Mouse (Mus musculus): ENCODE measurements around the gene Map4k1.
"Not testable (repeated sequence)": the region's sequence is repeated elsewhere in the genome, so short reads cannot be mapped to it uniquely, and the experiment has no call there.

Gene Map4k1

GRCm38 (mm10) chr7:28956270-28956669 lies 25.6 kb upstream of the Map4k1 start:
- DNase-seq, result no peak

- no peak for DNase-seq
These were observed 24.6 kb upstream of the Map4k1 start for GRCm38 (mm10) chr7:28957286-28957685.

GRCm38 (mm10) chr7:28957997-28958725 lies 23.7 kb upstream of the Map4k1 start:
- DNase-seq, result no peak

- no peak for DNase-seq
These were observed 23.1 kb upstream of the Map4k1 start for GRCm38 (mm10) chr7:28958770-28959169.

- DNase-seq, result no peak
These were observed 22.3 kb upstream of the Map4k1 start for GRCm38 (mm10) chr7:28959505-28960045.

GRCm38 (mm10) chr7:28960354-28961046 lies 21.4 kb upstream of the Map4k1 start:
- DNase-seq, result no peak

GRCm38 (mm10) chr7:28961584-28961926 lies 20.3 kb upstream of the Map4k1 start:
- DNase-seq, result no peak

- peak; percentile 99 for DNase-seq
These were observed 19.8 kb upstream of the Map4k1 start, which contains the start of gene Actn4 for GRCm38 (mm10) chr7:28961927-28962670. Actn4 (minus strand) TSS chr7:28962340.

- no peak for DNase-seq
These were observed 18.4 kb upstream of the Map4k1 start for GRCm38 (mm10) chr7:28963399-28963923.

- no peak for DNase-seq
These were observed 16.5 kb upstream of the Map4k1 start for GRCm38 (mm10) chr7:28965346-28965840.

GRCm38 (mm10) chr7:28966181-28966580 lies 15.7 kb upstream of the Map4k1 start:
- no peak for DNase-seq

GRCm38 (mm10) chr7:28966751-28967505 lies 14.9 kb upstream of the Map4k1 start:
- DNase-seq, result no peak

GRCm38 (mm10) chr7:28968120-28968519 lies 13.7 kb upstream of the Map4k1 start:
- not testable (repeated sequence) for DNase-seq

- no peak for DNase-seq
These were observed 12.6 kb upstream of the Map4k1 start for GRCm38 (mm10) chr7:28969271-28969670.

- no peak for DNase-seq
These were observed 12.0 kb upstream of the Map4k1 start for GRCm38 (mm10) chr7:28969672-28970394.

GRCm38 (mm10) chr7:28971029-28971428 lies 10.8 kb upstream of the Map4k1 start:
- DNase-seq, result no peak

- DNase-seq, result no peak
These were observed 10.0 kb upstream of the Map4k1 start for GRCm38 (mm10) chr7:28971770-28972269.

GRCm38 (mm10) chr7:28972542-28972985 lies 9.3 kb upstream of the Map4k1 start:
- DNase-seq, result peak; percentile 80

- DNase-seq, result no peak
These were observed 8.8 kb upstream of the Map4k1 start for GRCm38 (mm10) chr7:28973025-28973424.

GRCm38 (mm10) chr7:28977556-28977955 lies 4.3 kb upstream of the Map4k1 start:
- DNase-seq, result no peak
